Mouse (Mus musculus) cerebellum, adult 2 months (tissue): ENCODE data around the gene Atxn3. TPM values are rescaled to one million over a fixed set of nuclear protein-coding genes. Genes with fewer than 3 reads are reported as not detected.
"Not testable (repeated sequence)": the region's sequence is repeated elsewhere in the genome, so short reads cannot be mapped to it uniquely, and the experiment has no call there.

Source experiments
- DNase-seq, 2 experiments: peaks; one replicate each; pipeline ENCODE4 v3.0.0; 2021
- H3K27ac ChIP-seq: fragments of 200-500 bp; 2 replicates; pipeline ENCODE4 v1.5.1; 2012; ENCODE audit warnings: low read length, control low read depth, inconsistent platforms; ENCODE audit not compliant: insufficient read depth
- H3K27me3 ChIP-seq: fragments of 200-500 bp; 2 replicates; pipeline ENCODE4 v1.6.1; 2012; ENCODE audit warnings: inconsistent platforms, mild to moderate bottlenecking, low read length, moderate library complexity; ENCODE audit not compliant: control insufficient read depth, insufficient read depth
- H3K4me1 ChIP-seq: fragments of 200-500 bp; 2 replicates; pipeline ENCODE4 v1.6.1; 2011; ENCODE audit warnings: low read length; ENCODE audit not compliant: control insufficient read depth, insufficient read depth
- H3K4me3 ChIP-seq: fragments of 200-500 bp; replicated peaks from 2 replicates; pipeline ENCODE3; 2011; ENCODE audit warnings: mild to moderate bottlenecking, low read depth, low read length, control low read depth; ENCODE audit not compliant: insufficient read depth
- CTCF ChIP-seq: fragments of 200-500 bp; IDR thresholded peaks from 2 replicates; pipeline ENCODE4 v1.5.1; 2011; ENCODE audit warnings: low read depth, mild to moderate bottlenecking, control low read depth, low read length, moderate library complexity, borderline replicate concordance; ENCODE audit not compliant: insufficient read depth
- POLR2A ChIP-seq: fragments of 200-500 bp; IDR thresholded peaks from 2 replicates; pipeline ENCODE4 v1.6.1; 2011; ENCODE audit warnings: low read length, control low read depth, borderline replicate concordance; ENCODE audit not compliant: insufficient read depth
- WGBS: fragments of 180-500 bp; shearing (Covaris S2); methylation state at CpG from one replicate; pipeline ENCODE4 v1.1.7; 2018; 5-methylcytosine and 5-hydroxymethylcytosine counted together
- polyA plus RNA-seq: library from polyadenylated mRNA; depleted of rRNA; stranded (reverse); fragments of >200 nt; gene quantifications from 2 replicates; pipeline ENCODE4 v1.2.3, GENCODE M21; 2012

The Atxn3 gene
- polyA plus RNA-seq, 1 experiment: 13.3 TPM

- Histone ChIP-seq H3K27me3 (no peaks in the 10 kb centered on the region), H3K4me3 (peak overlapping the region; percentile 66), H3K27ac (peak overlapping the region; percentile 16; the same call in 1 of the 2 replicates), H3K4me1 (peaks cover 3% of the 10 kb centered on the region; the same call in 1 of the 2 replicates)
- WGBS: 8% methylated on average over 26 of the region's 26 CpGs
- TF ChIP-seq CTCF: no peak
- no peak for TF ChIP-seq POLR2A
- DNase-seq: no peak
These were observed 736 bp downstream of the Atxn3 start for GRCm38 (mm10) chr12:101957079-101957941.

- DNase-seq, H3K27me3 ChIP-seq, H3K27ac ChIP-seq, H3K4me1 ChIP-seq, H3K4me3 ChIP-seq: not testable (repeated sequence)
- 99% methylated on average over 8 of the region's 8 CpGs for WGBS
These were observed 2.2 kb downstream of the Atxn3 start for GRCm38 (mm10) chr12:101955821-101956220.

- TF ChIP-seq POLR2A (no peak), CTCF (no peak)
- WGBS: 43% methylated on average over 4 of the region's 4 CpGs
- H3K4me3 ChIP-seq: no peak overlapping the region
- H3K4me1 ChIP-seq: no peaks in the 10 kb centered on the region
- H3K27me3 ChIP-seq: no peaks in the 10 kb centered on the region
- DNase-seq: no peak
- H3K27ac ChIP-seq: no peak overlapping the region
These were observed 9.2 kb downstream of the Atxn3 start for GRCm38 (mm10) chr12:101948801-101949200.

GRCm38 (mm10) chr12:101947986-101948385 is 10.1 kb downstream of the Atxn3 start:
- Histone ChIP-seq H3K27me3 (no peaks in the 10 kb centered on the region), H3K4me3 (no peak overlapping the region), H3K27ac (no peak overlapping the region), H3K4me1 (no peaks in the 10 kb centered on the region)
- DNase-seq: no peak
- WGBS: 85% methylated on average over 8 of the region's 8 CpGs
- TF ChIP-seq POLR2A (no peak), CTCF (no peak)

GRCm38 (mm10) chr12:101937572-101937971 is 20.5 kb downstream of the Atxn3 start:
- no peaks in the 10 kb centered on the region for H3K4me1 ChIP-seq
- H3K27ac ChIP-seq: no peak overlapping the region
- no peak for TF ChIP-seq POLR2A
- no peak for TF ChIP-seq CTCF
- no peaks in the 10 kb centered on the region for H3K27me3 ChIP-seq
- 83% methylated on average over 7 of the region's 7 CpGs for WGBS
- DNase-seq: no peak
- H3K4me3 ChIP-seq: no peak overlapping the region

GRCm38 (mm10) chr12:101935223-101935622 is 22.8 kb downstream of the Atxn3 start:
- Histone ChIP-seq H3K27ac (no peak overlapping the region), H3K4me3 (no peak overlapping the region), H3K4me1 (no peaks in the 10 kb centered on the region), H3K27me3 (no peaks in the 10 kb centered on the region)
- WGBS: 86% methylated on average over 3 of the region's 3 CpGs
- DNase-seq: no peak
- TF ChIP-seq CTCF (no peak), POLR2A (no peak)

GRCm38 (mm10) chr12:101928423-101928822 is 29.6 kb downstream of the Atxn3 start:
- 91% methylated on average over 1 of the region's 1 CpGs for WGBS

GRCm38 (mm10) chr12:101922313-101922712 is 35.7 kb downstream of the Atxn3 start:
- no peak for DNase-seq
- WGBS: 96% methylated on average over 6 of the region's 6 CpGs
- Histone ChIP-seq H3K27me3 (no peaks in the 10 kb centered on the region), H3K27ac (no peak overlapping the region), H3K4me3 (no peak overlapping the region), H3K4me1 (no peaks in the 10 kb centered on the region)
- TF ChIP-seq CTCF (no peak), POLR2A (no peak)

More at GRCm38 (mm10) chr12:101928423-101928822, 29.6 kb downstream of the Atxn3 start:
- TF ChIP-seq POLR2A: no peak
- no peak for TF ChIP-seq CTCF
- Histone ChIP-seq H3K4me1 (no peaks in the 10 kb centered on the region), H3K27me3 (no peaks in the 10 kb centered on the region), H3K27ac (no peak overlapping the region), H3K4me3 (no peak overlapping the region)
- no peak for DNase-seq
